Mouse (Mus musculus) lung, adult 2 months (tissue): ENCODE results near the gene Polr2i. TPM values are rescaled to one million over a fixed set of nuclear protein-coding genes. Genes with fewer than 3 reads are reported as not detected.

Source experiments
- DNase-seq: peaks from one replicate; pipeline ENCODE4 v3.0.0; 2022
- H3K4me1 ChIP-seq: fragments of 200-500 bp; 2 replicates; pipeline ENCODE4 v1.6.1; 2011; ENCODE audit warnings: low read length; ENCODE audit not compliant: control insufficient read depth, insufficient read depth
- H3K4me3 ChIP-seq: fragments of 200-500 bp; replicated peaks from 2 replicates; pipeline ENCODE3; 2011; ENCODE audit warnings: low read depth, mild to moderate bottlenecking, control low read depth, low read length; ENCODE audit errors: extremely low read depth
- CTCF ChIP-seq: fragments of 200-500 bp; IDR thresholded peaks from 2 replicates; pipeline ENCODE4 v1.5.1; 2011; ENCODE audit warnings: mild to moderate bottlenecking, low read length, control low read depth; ENCODE audit not compliant: insufficient read depth
- POLR2A ChIP-seq: fragments of 200-500 bp; IDR thresholded peaks from 2 replicates; pipeline ENCODE4 v1.6.1; 2011; ENCODE audit warnings: low read depth, mild to moderate bottlenecking, control low read depth, low read length, borderline replicate concordance; ENCODE audit errors: extremely low read depth
- WGBS: fragments of 180-500 bp; shearing (Covaris S2); methylation state at CpG from one replicate; pipeline ENCODE4 v1.1.7; 2018; 5-methylcytosine and 5-hydroxymethylcytosine counted together
- polyA plus RNA-seq: library from polyadenylated mRNA; depleted of rRNA; stranded (reverse); fragments of >200 nt; gene quantifications from 2 replicates; pipeline ENCODE4 v1.2.3, GENCODE M21; 2012; rRNA removed

Polr2i gene
- polyA plus RNA-seq, 1 experiment: 110 TPM

GRCm38 (mm10) chr7:30279951-30280669 lies 48.4 kb downstream of the Polr2i start, which contains the start of the genes Thap8 and Wdr62:
Gene Thap8, plus strand, starts transcription at chr7:30280094.
Gene Wdr62, minus strand, starts transcription at chr7:30280419.
- DNase-seq: peak; percentile 89
- TF ChIP-seq POLR2A (0 out of 2 replicates have a peak, but pooled peaks have one; percentile 1), CTCF (no peak)
- peak within 1 kb of the TSS; percentile 81 for H3K4me3 ChIP-seq
- no peaks in the 10 kb centered on the region for H3K4me1 ChIP-seq
- under 1% methylated on average over 49 of the region's 49 CpGs for WGBS

DNA sequence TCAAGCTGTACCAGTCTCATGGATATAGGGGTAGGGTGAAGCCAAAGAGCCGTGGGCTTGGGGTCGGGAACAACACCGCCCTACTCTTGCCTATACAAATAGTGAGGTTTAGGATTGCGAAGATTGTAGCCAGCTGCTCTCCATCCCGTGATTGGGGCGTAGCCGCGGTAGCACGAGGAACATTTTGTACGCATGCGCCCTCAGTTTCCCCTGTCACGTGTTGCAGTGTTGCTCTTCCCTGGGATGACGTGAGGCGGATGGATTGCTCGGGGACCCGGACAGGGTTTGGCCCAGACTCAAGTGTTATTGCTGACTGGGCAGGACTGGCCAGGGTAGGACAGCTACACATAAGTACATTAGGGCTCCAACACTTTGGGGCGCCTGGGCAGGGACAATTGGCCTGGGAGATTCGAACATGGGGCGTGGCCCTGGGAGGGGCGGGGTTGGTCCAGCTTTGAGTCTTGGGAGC lies 49.0 kb downstream of the Polr2i start:
- TF ChIP-seq CTCF (no peak), POLR2A (peak; percentile 74; the same call in 1 of the 2 replicates)
- WGBS: 0% methylated on average over 20 of the region's 20 CpGs
- H3K4me3 ChIP-seq: peak overlapping the region; percentile 75
- H3K4me1 ChIP-seq: no peaks in the 10 kb centered on the region
- DNase-seq: peak; percentile 86

DNA sequence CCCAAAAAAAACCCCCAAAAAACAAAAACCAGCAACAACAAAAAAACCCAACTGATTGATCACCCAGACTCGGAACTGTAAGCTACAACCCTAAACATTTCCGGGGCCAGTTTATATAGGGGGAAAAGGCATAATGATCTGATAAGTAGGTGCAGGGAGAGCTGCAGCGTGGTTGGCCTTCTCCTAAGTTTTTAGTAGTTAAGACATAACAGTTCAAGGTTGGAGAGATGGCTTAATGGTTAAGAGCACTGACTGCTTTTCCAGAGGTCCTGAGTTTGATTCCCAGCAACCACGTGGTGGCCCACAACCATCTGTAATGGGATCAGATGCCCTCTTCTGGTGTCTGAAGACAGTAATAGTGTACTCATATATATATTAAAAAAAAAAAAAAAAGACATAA lies 49.8 kb downstream of the Polr2i start:
- 57% methylated on average over 4 of the region's 4 CpGs for WGBS
- TF ChIP-seq POLR2A: no peak
- Histone ChIP-seq H3K4me1 (no peaks in the 10 kb centered on the region), H3K4me3 (no peak overlapping the region)
- DNase-seq: no peak

DNA sequence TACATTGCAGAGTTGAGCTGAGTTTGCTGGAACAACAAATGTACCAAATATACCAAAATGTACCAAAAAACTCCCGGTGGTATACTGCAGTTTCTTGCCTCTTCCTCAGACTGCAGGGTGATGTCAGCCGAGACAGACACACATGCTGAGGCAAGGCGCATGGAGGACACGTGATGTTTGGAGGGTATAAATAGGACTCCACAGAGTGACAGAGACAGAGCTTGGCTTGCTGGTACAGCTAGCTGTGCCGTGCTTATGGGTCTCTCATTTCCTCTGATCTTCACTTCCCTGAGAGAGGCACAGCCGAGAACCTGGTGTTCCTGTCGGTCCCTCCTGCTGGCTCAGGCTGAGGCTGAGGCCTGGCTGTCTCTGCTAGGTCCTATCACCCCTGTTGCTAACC lies 51.0 kb downstream of the Polr2i start:
- Histone ChIP-seq H3K4me1 (no peaks in the 10 kb centered on the region), H3K4me3 (no peak overlapping the region)
- 67% methylated on average over 7 of the region's 7 CpGs for WGBS
- TF ChIP-seq POLR2A: no peak
- no peak for TF ChIP-seq CTCF
- DNase-seq: no peak

Other genes starting within 250 kb of the Polr2i start
- 5.1 and 6.1 TPM in 2 replicates for gene Zfp568, start 248.0 kb upstream of the Polr2i start, polyA plus RNA-seq
- gene Zfp14, start 180.6 kb upstream of the Polr2i start, polyA plus RNA-seq: 3.6 and 4.9 TPM in 2 replicates
- 0.31 and 1.0 TPM in 2 replicates for gene Zfp82, start 159.0 kb upstream of the Polr2i start, polyA plus RNA-seq
- gene Gm26920, start 141.5 kb upstream of the Polr2i start, polyA plus RNA-seq: not detected in 2 replicates
- gene Zfp566, start 141.4 kb upstream of the Polr2i start, polyA plus RNA-seq: 1.1 and 1.2 TPM in 2 replicates
- gene Zfp260, start 137.2 kb upstream of the Polr2i start, polyA plus RNA-seq: 11.4 and 17.6 TPM in 2 replicates
- gene Zfp382, start 110.0 kb upstream of the Polr2i start, polyA plus RNA-seq: 0.88 and 1.8 TPM in 2 replicates
- gene Zfp146, start 62.2 kb upstream of the Polr2i start, polyA plus RNA-seq: 9.5 and 14.8 TPM in 2 replicates
- gene Cox7a1, start 47.8 kb upstream of the Polr2i start, polyA plus RNA-seq: 14.1 and 42.3 TPM in 2 replicates
- 784 and 1,083 TPM in 2 replicates for gene Capns1, start 33.1 kb upstream of the Polr2i start, polyA plus RNA-seq
- 38.4 and 41.6 TPM in 2 replicates for gene Tbcb, start 324 bp downstream of the Polr2i start, polyA plus RNA-seq
- gene Ovol3, start 3.8 kb downstream of the Polr2i start, polyA plus RNA-seq: not detected in 2 replicates
- 0.21 and 0.55 TPM in 2 replicates for gene Thap8, start 48.1 kb downstream of the Polr2i start, polyA plus RNA-seq
- gene Wdr62, start 48.5 kb downstream of the Polr2i start, polyA plus RNA-seq: 15.9 and 24.9 TPM in 2 replicates
- 7.7 and 7.9 TPM in 2 replicates for gene Clip3, start 59.8 kb downstream of the Polr2i start, polyA plus RNA-seq
- 141 and 163 TPM in 2 replicates for gene Alkbh6, start 76.8 kb downstream of the Polr2i start, polyA plus RNA-seq
- gene Syne4, start 82.9 kb downstream of the Polr2i start, polyA plus RNA-seq: 14.5 and 21.5 TPM in 2 replicates
- gene E130208F15Rik, start 89.8 kb downstream of the Polr2i start, polyA plus RNA-seq: 0.50 and 0.55 TPM in 2 replicates
- 14.2 and 21.4 TPM in 2 replicates for gene Sdhaf1, start 91.9 kb downstream of the Polr2i start, polyA plus RNA-seq
- gene Lrfn3, start 130.8 kb downstream of the Polr2i start, polyA plus RNA-seq: 8.7 and 10.9 TPM in 2 replicates
- 328 and 425 TPM in 2 replicates for gene Tyrobp, start 181.8 kb downstream of the Polr2i start, polyA plus RNA-seq
- 33.9 and 37.1 TPM in 2 replicates for gene Hcst, start 187.9 kb downstream of the Polr2i start, polyA plus RNA-seq
- gene Nfkbid, start 189.8 kb downstream of the Polr2i start, polyA plus RNA-seq: 7.2 and 8.6 TPM in 2 replicates
- gene Aplp1, start 213.6 kb downstream of the Polr2i start, polyA plus RNA-seq: 9.5 and 11.8 TPM in 2 replicates
- not detected in 2 replicates for gene Kirrel2, start 225.7 kb downstream of the Polr2i start, polyA plus RNA-seq
- gene Nphs1, start 226.4 kb downstream of the Polr2i start, polyA plus RNA-seq: not detected in 2 replicates